Mouse (Mus musculus): Measurements from ENCODE around the gene 2010315B03Rik. TPM values are rescaled to one million over a fixed set of nuclear protein-coding genes. Genes with fewer than 3 reads are reported as not detected.

2010315B03Rik gene
- polyA plus RNA-seq (2016; fragmentation: Nextera tagmentation; extraction: Ambion mirVana), result 8.5 and 9.9 TPM in 2 replicates

- H3K9me3 ChIP-seq (replicated peaks), result peaks cover 6% of the 10 kb centered on the region
- no peaks in the 10 kb centered on the region for H3K27me3 ChIP-seq (ENCODE audit: low read depth, poor library complexity, severe bottlenecking)
- no peaks in the 10 kb centered on the region for H3K36me3 ChIP-seq
- 6% methylated on average over 21 of the region's 22 CpGs for WGBS
- peak; percentile 81 for DNase-seq (ENCODE audit: low spot score)
- peaks cover 11% of the 10 kb centered on the region for H3K4me1 ChIP-seq
- H3K27ac ChIP-seq (replicated peaks), result peak within 1 kb of the TSS; percentile 92
- peak within 1 kb of the TSS; percentile 76 for H3K4me3 ChIP-seq
Observed at GRCm38 (mm10) chr9:124312171-124313142, at the start of gene 2010315B03Rik. Gene 2010315B03Rik (minus strand): TSS chr9:124312696.

GRCm38 (mm10) chr9:124311502-124311901 lies 994 bp downstream of the 2010315B03Rik start:
- H3K27ac ChIP-seq (replicated peaks), result peak overlapping the region; percentile 92; the same call in 1 of the 2 replicates
- H3K9me3 ChIP-seq (replicated peaks), result no peaks in the 10 kb centered on the region

GRCm38 (mm10) chr9:124288329-124288728 lies 24.2 kb downstream of the 2010315B03Rik start:
- H3K4me1 ChIP-seq, result no peaks in the 10 kb centered on the region

More at GRCm38 (mm10) chr9:124311502-124311901, 994 bp downstream of the 2010315B03Rik start:
- Histone ChIP-seq H3K4me3 (peak overlapping the region; percentile 76), H3K27me3 (ENCODE audit: low read depth, poor library complexity, severe bottlenecking) (no peaks in the 10 kb centered on the region), H3K36me3 (no peaks in the 10 kb centered on the region), H3K4me1 (peaks cover 11% of the 10 kb centered on the region)
- DNase-seq (ENCODE audit: low spot score), result no peak

GRCm38 (mm10) chr9:124281912-124282686 lies 30.4 kb downstream of the 2010315B03Rik start:
- Histone ChIP-seq H3K4me1 (peaks cover 18% of the 10 kb centered on the region), H3K4me3 (peak overlapping the region; percentile 85), H3K27me3 (ENCODE audit: low read depth, poor library complexity, severe bottlenecking) (no peaks in the 10 kb centered on the region), H3K9me3 (replicated peaks) (peaks cover 18% of the 10 kb centered on the region; the same call in 1 of the 2 replicates), H3K36me3 (peaks cover 28% of the 10 kb centered on the region), H3K27ac (replicated peaks) (peak overlapping the region; percentile 88)
- peak; percentile 84 for DNase-seq (ENCODE audit: low spot score)
- under 1% methylated on average over 22 of the region's 22 CpGs for WGBS

More at GRCm38 (mm10) chr9:124288329-124288728, 24.2 kb downstream of the 2010315B03Rik start:
- no peak for DNase-seq (ENCODE audit: low spot score)
- peaks cover 16% of the 10 kb centered on the region for H3K36me3 ChIP-seq
- no peak overlapping the region for H3K4me3 ChIP-seq
- H3K27me3 ChIP-seq (ENCODE audit: low read depth, poor library complexity, severe bottlenecking), result no peaks in the 10 kb centered on the region
- H3K27ac ChIP-seq (replicated peaks), result no peak overlapping the region
- peaks cover 26% of the 10 kb centered on the region for H3K9me3 ChIP-seq (replicated peaks)

GRCm38 (mm10) chr9:124281448-124281791 lies 31.1 kb downstream of the 2010315B03Rik start:
- peaks cover 18% of the 10 kb centered on the region for H3K4me1 ChIP-seq
- H3K36me3 ChIP-seq, result peaks cover 32% of the 10 kb centered on the region
- peaks cover 25% of the 10 kb centered on the region; the same call in 1 of the 2 replicates for H3K9me3 ChIP-seq (replicated peaks)
- H3K27ac ChIP-seq (replicated peaks), result peak overlapping the region; percentile 88
- H3K4me3 ChIP-seq, result peak overlapping the region; percentile 85
- DNase-seq (ENCODE audit: low spot score), result no peak
- 18% methylated on average over 1 of the region's 1 CpGs for WGBS
- no peaks in the 10 kb centered on the region for H3K27me3 ChIP-seq (ENCODE audit: low read depth, poor library complexity, severe bottlenecking)

GRCm38 (mm10) chr9:124280576-124281447 lies 31.7 kb downstream of the 2010315B03Rik start:
- H3K4me3 ChIP-seq, result peak overlapping the region; percentile 85
- no peak for DNase-seq (ENCODE audit: low spot score)
- peaks cover 34% of the 10 kb centered on the region for H3K36me3 ChIP-seq
- H3K4me1 ChIP-seq, result peaks cover 18% of the 10 kb centered on the region
- no peak overlapping the region for H3K27ac ChIP-seq (replicated peaks)
- peaks cover 29% of the 10 kb centered on the region; the same call in 1 of the 2 replicates for H3K9me3 ChIP-seq (replicated peaks)
- H3K27me3 ChIP-seq (ENCODE audit: low read depth, poor library complexity, severe bottlenecking), result no peaks in the 10 kb centered on the region
- WGBS, result 90% methylated on average over 2 of the region's 2 CpGs

GRCm38 (mm10) chr9:124279300-124279699 lies 33.2 kb downstream of the 2010315B03Rik start:
- no peaks in the 10 kb centered on the region for H3K27me3 ChIP-seq (ENCODE audit: low read depth, poor library complexity, severe bottlenecking)
- peaks cover 44% of the 10 kb centered on the region for H3K9me3 ChIP-seq (replicated peaks)
- no peak overlapping the region for H3K4me3 ChIP-seq
- DNase-seq (ENCODE audit: low spot score), result no peak
- 37% methylated on average over 2 of the region's 2 CpGs for WGBS
- no peak overlapping the region for H3K27ac ChIP-seq (replicated peaks)
- H3K4me1 ChIP-seq, result peaks cover 18% of the 10 kb centered on the region
- H3K36me3 ChIP-seq, result peaks cover 49% of the 10 kb centered on the region

GRCm38 (mm10) chr9:124275064-124275463 lies 37.4 kb downstream of the 2010315B03Rik start:
- no peaks in the 10 kb centered on the region for H3K4me1 ChIP-seq
- peaks cover 86% of the 10 kb centered on the region for H3K9me3 ChIP-seq (replicated peaks)

GRCm38 (mm10) chr9:124273172-124273571 lies 39.3 kb downstream of the 2010315B03Rik start:
- no peak for DNase-seq (ENCODE audit: low spot score)
- Histone ChIP-seq H3K27me3 (ENCODE audit: low read depth, poor library complexity, severe bottlenecking) (no peaks in the 10 kb centered on the region), H3K4me3 (no peak overlapping the region), H3K36me3 (peaks cover 89% of the 10 kb centered on the region), H3K9me3 (replicated peaks) (peaks cover 88% of the 10 kb centered on the region), H3K4me1 (peaks cover under 1% of the 10 kb centered on the region), H3K27ac (replicated peaks) (no peak overlapping the region)

More at GRCm38 (mm10) chr9:124275064-124275463, 37.4 kb downstream of the 2010315B03Rik start:
- no peak for DNase-seq (ENCODE audit: low spot score)
- Histone ChIP-seq H3K27ac (replicated peaks) (no peak overlapping the region), H3K36me3 (peaks cover 90% of the 10 kb centered on the region), H3K4me3 (no peak overlapping the region), H3K27me3 (ENCODE audit: low read depth, poor library complexity, severe bottlenecking) (no peaks in the 10 kb centered on the region)
- 92% methylated on average over 2 of the region's 2 CpGs for WGBS

- H3K36me3 ChIP-seq, result peaks cover 45% of the 10 kb centered on the region
- no peak overlapping the region for H3K4me3 ChIP-seq
- no peaks in the 10 kb centered on the region for H3K27me3 ChIP-seq (ENCODE audit: low read depth, poor library complexity, severe bottlenecking)
- peaks cover 11% of the 10 kb centered on the region for H3K4me1 ChIP-seq
- H3K27ac ChIP-seq (replicated peaks), result peak overlapping the region; percentile 33; the same call in 1 of the 2 replicates
- 13% methylated on average over 2 of the region's 2 CpGs for WGBS
- peaks cover 46% of the 10 kb centered on the region for H3K9me3 ChIP-seq (replicated peaks)
- peak; percentile 80 for DNase-seq (ENCODE audit: low spot score)
Observed at GRCm38 (mm10) chr9:124267929-124268328, 44.6 kb downstream of the 2010315B03Rik start.

GRCm38 (mm10) chr9:124267493-124267892 lies 45.0 kb downstream of the 2010315B03Rik start:
- DNase-seq (ENCODE audit: low spot score), result no peak

More at GRCm38 (mm10) chr9:124267493-124267892, 45.0 kb downstream of the 2010315B03Rik start:
- peaks cover 42% of the 10 kb centered on the region for H3K36me3 ChIP-seq
- peaks cover 11% of the 10 kb centered on the region for H3K4me1 ChIP-seq
- H3K27ac ChIP-seq (replicated peaks), result no peak overlapping the region; the same call in 1 of the 2 replicates
- H3K4me3 ChIP-seq, result no peak overlapping the region
- peaks cover 42% of the 10 kb centered on the region for H3K9me3 ChIP-seq (replicated peaks)
- H3K27me3 ChIP-seq (ENCODE audit: low read depth, poor library complexity, severe bottlenecking), result no peaks in the 10 kb centered on the region
